Mouse (Mus musculus) megakaryocyte, embryonic 14.5 days (primary cell): Measurements from ENCODE around the gene Asb16.

Experiments
- FLI1 ChIP-seq: IDR thresholded peaks from 2 replicates; pipeline ENCODE4 v1.6.1; 2012; ENCODE audit warnings: low read length, inconsistent platforms, mixed read lengths
- GATA1 ChIP-seq: IDR thresholded peaks from 3 replicates; pipeline ENCODE4 v1.6.1; 2012; ENCODE audit warnings: mixed read lengths, low read length, inconsistent platforms, borderline replicate concordance

DNA sequence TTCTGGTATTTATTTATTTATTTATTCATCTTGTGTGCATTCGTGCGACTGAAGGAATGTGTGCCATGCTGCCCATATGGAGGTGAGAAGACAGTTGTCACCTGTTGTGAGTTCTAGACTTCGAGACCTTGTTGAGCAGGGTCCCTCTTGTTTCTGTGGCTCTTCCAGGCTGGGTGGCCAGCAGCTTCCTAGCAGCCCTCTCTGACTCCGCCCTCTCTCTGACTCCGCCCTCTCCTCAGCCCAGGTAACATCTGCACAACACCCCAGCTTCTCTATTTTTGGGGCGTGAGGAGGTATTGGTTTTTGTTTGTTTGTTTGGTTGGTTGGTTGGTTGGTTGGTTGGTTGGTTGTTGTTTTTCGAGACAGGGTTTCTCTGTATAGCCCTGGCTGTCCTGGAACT is 59.3 kb downstream of the Asb16 start:
- TF ChIP-seq GATA1 (no peak), FLI1 (no peak)
